Mouse (Mus musculus) heart, adult 2 months (tissue): ENCODE data around the gene Exoc4. TPM values are rescaled to one million over a fixed set of nuclear protein-coding genes. Genes with fewer than 3 reads are reported as not detected.

Experiments used
- DNase-seq, 2 experiments: peaks; one replicate each; pipeline ENCODE4 v3.0.0; 2021
- H3K27ac ChIP-seq: fragments of 200-600 bp; 2 replicates; pipeline ENCODE4 v1.8.1; 2022
- H3K27me3 ChIP-seq: fragments of 200-500 bp; 2 replicates; pipeline ENCODE4 v1.6.1; 2012; ENCODE audit warnings: mild to moderate bottlenecking, low read length, inconsistent platforms, mixed read lengths; ENCODE audit not compliant: control insufficient read depth, insufficient read depth
- H3K36me3 ChIP-seq: fragments of 200-500 bp; 2 replicates; pipeline ENCODE4 v1.6.1; 2012; ENCODE audit warnings: low read length, inconsistent platforms; ENCODE audit not compliant: control insufficient read depth, insufficient read depth
- H3K4me1 ChIP-seq: fragments of 200-500 bp; 2 replicates; pipeline ENCODE4 v1.6.1; 2011; ENCODE audit warnings: low read length; ENCODE audit not compliant: control insufficient read depth, insufficient read depth
- H3K4me3 ChIP-seq: fragments of 200-600 bp; 2 replicates; pipeline ENCODE4 v1.8.1; 2022
- H3K79me2 ChIP-seq: fragments of 200-500 bp; replicated peaks from 2 replicates; pipeline ENCODE4 v1.6.1; 2012; ENCODE audit warnings: mild to moderate bottlenecking, inconsistent platforms, low read length, moderate library complexity, mixed read lengths; ENCODE audit not compliant: control insufficient read depth, insufficient read depth
- H3K9ac ChIP-seq: fragments of 200-500 bp; 2 replicates; pipeline ENCODE4 v1.6.1; 2012; ENCODE audit warnings: low read depth, mild to moderate bottlenecking, control low read depth, inconsistent platforms, low read length, mixed read lengths
- CTCF ChIP-seq: fragments of 200-600 bp; IDR thresholded peaks from 2 replicates; pipeline ENCODE4 v1.8.1; 2022; ENCODE audit warnings: antibody characterized with exemption, mild to moderate bottlenecking, moderate library complexity
- EP300 ChIP-seq: fragments of 200-500 bp; IDR thresholded peaks from 2 replicates; pipeline ENCODE4 v1.6.1; 2011; ENCODE audit warnings: low read depth, low read length, control low read depth; ENCODE audit not compliant: insufficient read depth
- POLR2A ChIP-seq: fragments of 200-500 bp; IDR thresholded peaks from 2 replicates; pipeline ENCODE4 v1.6.1; 2011; ENCODE audit warnings: mild to moderate bottlenecking, low read depth, low read length, control low read depth; ENCODE audit not compliant: insufficient read depth
- WGBS: fragments of 180-500 bp; shearing (Covaris S2); methylation state at CpG from one replicate; pipeline ENCODE4 v1.1.7; 2018; 5-methylcytosine and 5-hydroxymethylcytosine counted together
- intact Hi-C: fragments of 180-260 bp; cut with DNase I; formaldehyde crosslinking; loops from one replicate; pipeline ENCODE4 v1.15.1; 2025
- polyA plus RNA-seq: library from polyadenylated mRNA; depleted of rRNA; stranded (reverse); fragments of >200 nt; gene quantifications from 2 replicates; pipeline ENCODE4 v1.2.3, GENCODE M21; 2012
- total RNA-seq, 2 experiments: library from RNA; stranded (reverse); gene quantifications; 2 replicates each; pipeline ENCODE4 v1.2.3; 2021

Gene Exoc4
- total and polyA plus RNA-seq, 3 experiments, result 9.9 to 36.0 (median 34.0) TPM

DNA sequence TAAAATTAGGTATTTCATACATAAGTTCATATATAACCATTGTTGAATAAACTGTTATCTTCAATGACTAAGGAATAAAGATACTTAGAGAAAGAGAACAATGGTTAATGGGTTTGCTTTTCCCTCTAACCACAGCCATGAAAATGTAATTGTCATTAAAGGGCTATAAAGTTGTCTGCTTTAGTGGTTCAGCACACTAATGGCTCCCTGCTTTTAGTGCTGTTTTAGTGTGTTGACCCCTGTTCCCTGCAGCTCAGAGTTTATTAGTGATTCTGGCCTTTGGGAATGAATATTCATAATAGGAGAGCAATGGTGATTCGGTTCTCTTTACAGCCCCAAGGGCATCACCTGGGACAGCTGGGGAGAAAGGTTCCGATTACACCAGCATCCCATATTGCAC, 483.3 kb downstream of the Exoc4 start:
- H3K9ac ChIP-seq, result no peak overlapping the region
- WGBS, result 94% methylated on average over 2 of the region's 2 CpGs
- no peak overlapping the region for H3K27ac ChIP-seq
- H3K79me2 ChIP-seq, result no peaks in the 10 kb centered on the region
- no peaks in the 10 kb centered on the region for H3K36me3 ChIP-seq
- DNase-seq, result no peak
- no peak overlapping the region for H3K4me3 ChIP-seq
- intact Hi-C loops, result no loop called here
- no peaks in the 10 kb centered on the region for H3K4me1 ChIP-seq
- no peaks in the 10 kb centered on the region for H3K27me3 ChIP-seq
- no peak for TF ChIP-seq EP300
- TF ChIP-seq POLR2A, result no peak

DNA sequence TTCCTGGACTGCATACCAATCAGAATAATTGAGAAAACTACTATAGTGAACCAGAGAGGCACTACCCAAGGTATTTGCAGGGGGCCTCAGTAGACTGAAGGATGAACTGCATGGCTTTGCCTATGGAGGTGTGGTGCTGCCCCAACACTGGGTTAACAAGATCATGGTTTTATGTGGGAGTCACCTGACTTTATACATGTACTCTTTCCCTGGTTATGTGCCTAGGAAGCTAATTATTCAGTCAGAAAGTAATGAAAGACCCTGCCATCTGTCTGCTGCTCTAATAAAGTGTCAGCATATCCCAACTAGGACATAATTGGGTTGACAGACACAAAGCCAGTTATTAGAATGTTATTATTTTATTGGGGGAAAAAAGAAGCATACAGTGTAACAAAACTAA, 484.7 kb downstream of the Exoc4 start:
- H3K27ac ChIP-seq, result no peak overlapping the region
- H3K4me1 ChIP-seq, result no peaks in the 10 kb centered on the region
- no peak for TF ChIP-seq CTCF
- TF ChIP-seq EP300, result no peak
- no peak for TF ChIP-seq POLR2A
- no peak overlapping the region for H3K4me3 ChIP-seq
- no peak overlapping the region for H3K9ac ChIP-seq
- no peak for DNase-seq
- no peaks in the 10 kb centered on the region for H3K27me3 ChIP-seq
- intact Hi-C loops, result no loop called here
- no peaks in the 10 kb centered on the region for H3K79me2 ChIP-seq
- no peaks in the 10 kb centered on the region for H3K36me3 ChIP-seq

DNA sequence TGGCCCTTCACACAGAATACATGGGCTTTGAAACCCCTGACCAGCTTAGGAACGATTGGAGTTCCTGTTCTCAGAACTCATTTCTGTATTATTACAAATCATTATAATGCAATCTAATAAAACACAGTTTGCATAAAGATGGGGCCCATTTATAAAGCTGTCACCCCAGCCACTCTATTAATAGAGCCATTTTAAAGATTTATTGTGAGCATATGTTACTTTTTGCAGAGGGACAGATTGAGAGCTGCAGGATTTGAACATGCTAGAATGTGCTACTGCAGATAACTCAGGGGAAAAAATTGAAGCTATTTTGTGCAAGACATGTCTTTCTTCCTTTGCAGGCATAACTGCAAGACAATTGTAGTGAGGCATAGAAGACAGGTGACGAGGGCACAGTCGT, 485.1 kb downstream of the Exoc4 start:
- H3K9ac ChIP-seq, result no peak overlapping the region
- DNase-seq, result no peak
- WGBS, result 90% methylated on average over 3 of the region's 3 CpGs
- H3K4me1 ChIP-seq, result no peaks in the 10 kb centered on the region
- TF ChIP-seq POLR2A (no peak), EP300 (no peak), CTCF (no peak)
- intact Hi-C loops, result no loop called here
- no peaks in the 10 kb centered on the region for H3K27me3 ChIP-seq
- no peaks in the 10 kb centered on the region for H3K36me3 ChIP-seq
- H3K27ac ChIP-seq, result no peak overlapping the region
- no peak overlapping the region for H3K4me3 ChIP-seq
- H3K79me2 ChIP-seq, result no peaks in the 10 kb centered on the region

DNA sequence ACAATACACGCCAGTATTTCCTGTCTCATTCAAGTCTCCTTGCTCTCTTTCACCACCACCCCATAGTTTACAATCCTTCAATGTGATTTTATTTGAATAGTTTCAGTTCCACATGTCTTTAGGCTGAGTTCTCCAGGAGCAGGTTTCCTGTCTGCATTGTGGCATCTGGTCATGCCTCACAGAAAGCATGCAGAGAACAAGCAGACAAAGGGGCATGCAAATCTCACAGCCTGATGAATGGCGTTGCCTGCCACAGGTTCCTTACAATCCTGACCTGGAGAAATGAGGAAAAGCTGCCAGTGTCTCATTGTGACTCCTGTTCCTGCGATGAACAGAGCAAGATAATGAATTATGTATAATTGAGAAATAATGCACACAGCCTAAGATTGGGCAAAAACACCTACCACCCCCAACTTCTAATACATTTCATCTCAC, 490.0 kb downstream of the Exoc4 start:
- 73% methylated on average over 3 of the region's 3 CpGs for WGBS
- Histone ChIP-seq H3K9ac (no peak overlapping the region), H3K27ac (no peak overlapping the region), H3K36me3 (no peaks in the 10 kb centered on the region), H3K4me1 (no peaks in the 10 kb centered on the region), H3K79me2 (no peaks in the 10 kb centered on the region), H3K4me3 (no peak overlapping the region), H3K27me3 (no peaks in the 10 kb centered on the region)
- intact Hi-C loops, result no loop called here
- DNase-seq, result no peak
- TF ChIP-seq CTCF (no peak), POLR2A (no peak), EP300 (no peak)

DNA sequence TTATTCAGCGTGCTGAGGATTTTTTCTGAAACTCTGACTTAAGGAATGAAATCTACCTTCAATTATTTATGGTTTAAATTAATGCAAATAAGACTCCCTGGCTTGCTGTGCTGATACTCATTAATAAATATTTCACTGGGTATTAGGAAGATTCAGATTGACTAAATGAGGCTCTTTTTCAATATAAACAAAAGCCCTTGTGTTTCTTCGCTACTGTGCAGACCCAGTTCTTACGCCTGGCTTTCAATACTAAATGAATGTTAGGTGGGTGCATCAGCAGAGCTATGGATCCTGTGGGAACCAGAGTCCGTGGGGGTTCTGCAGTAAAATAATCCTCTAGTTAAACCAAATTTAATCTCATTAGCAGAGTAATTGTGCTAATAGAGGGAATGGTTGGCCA, 490.4 kb downstream of the Exoc4 start:
- TF ChIP-seq POLR2A, result no peak
- no peak for TF ChIP-seq EP300
- no peak for TF ChIP-seq CTCF
- Histone ChIP-seq H3K27ac (no peak overlapping the region), H3K36me3 (no peaks in the 10 kb centered on the region), H3K4me3 (no peak overlapping the region), H3K4me1 (no peaks in the 10 kb centered on the region), H3K27me3 (no peaks in the 10 kb centered on the region), H3K79me2 (no peaks in the 10 kb centered on the region), H3K9ac (no peak overlapping the region)
- no peak for DNase-seq
- 92% methylated on average over 4 of the region's 4 CpGs for WGBS
- intact Hi-C loops, result no loop called here

DNA sequence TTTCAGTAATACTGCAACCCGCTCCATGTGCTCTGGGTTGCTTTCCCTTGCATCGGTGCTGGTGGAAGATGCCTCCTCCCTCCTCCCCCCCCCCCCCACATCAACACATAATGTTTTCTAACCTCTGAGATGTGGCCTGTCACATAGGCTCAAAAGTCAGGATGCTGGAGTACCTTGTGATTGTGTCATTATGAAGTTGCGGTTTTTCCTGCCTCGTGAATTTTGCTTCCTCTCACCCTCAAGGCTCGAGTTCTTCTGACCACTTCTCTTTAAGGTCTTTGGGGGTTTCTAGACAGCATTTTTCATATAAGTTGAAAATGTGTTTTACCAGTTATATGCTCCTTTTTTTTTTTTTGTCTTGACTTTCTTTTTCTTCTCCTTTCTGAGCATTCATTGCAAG, 507.1 kb downstream of the Exoc4 start:
- intact Hi-C loops, result no loop called here
- no peaks in the 10 kb centered on the region for H3K79me2 ChIP-seq
- no peak for DNase-seq
- no peak overlapping the region for H3K4me3 ChIP-seq
- H3K9ac ChIP-seq, result no peak overlapping the region
- no peaks in the 10 kb centered on the region for H3K36me3 ChIP-seq
- TF ChIP-seq CTCF (no peak), POLR2A (no peak), EP300 (no peak)
- H3K4me1 ChIP-seq, result no peaks in the 10 kb centered on the region
- no peak overlapping the region for H3K27ac ChIP-seq
- H3K27me3 ChIP-seq, result no peaks in the 10 kb centered on the region
- 82% methylated on average over 5 of the region's 5 CpGs for WGBS

DNA sequence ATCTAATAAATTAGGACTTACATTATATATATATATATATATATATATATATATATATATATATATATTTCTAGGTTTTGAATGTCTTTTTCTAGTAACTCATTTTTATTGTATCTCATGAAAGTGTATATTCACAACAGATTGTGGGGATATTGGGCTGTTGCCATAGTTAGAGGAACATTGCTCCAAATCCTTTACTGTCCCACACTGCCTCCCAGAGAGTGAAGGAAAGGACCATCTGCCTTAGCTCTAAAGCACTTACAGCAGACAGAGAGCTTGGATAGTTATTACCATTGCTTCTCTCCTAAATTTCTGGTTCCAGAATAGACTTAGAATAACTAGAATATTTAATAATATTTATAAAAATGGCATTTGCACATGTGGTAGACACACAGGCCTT, 512.7 kb downstream of the Exoc4 start:
- DNase-seq, result no peak
- H3K36me3 ChIP-seq, result no peaks in the 10 kb centered on the region
- no peaks in the 10 kb centered on the region for H3K4me1 ChIP-seq
- TF ChIP-seq EP300, result no peak
- TF ChIP-seq CTCF, result no peak
- no peak for TF ChIP-seq POLR2A
- H3K79me2 ChIP-seq, result no peaks in the 10 kb centered on the region
- no peaks in the 10 kb centered on the region for H3K27me3 ChIP-seq
- intact Hi-C loops, result no loop called here
- no peak overlapping the region for H3K9ac ChIP-seq
- no peak overlapping the region for H3K4me3 ChIP-seq
- no peak overlapping the region for H3K27ac ChIP-seq
